Mouse (Mus musculus): ENCODE measurements around the gene Gigyf1. TPM values are rescaled to one million over a fixed set of nuclear protein-coding genes. Genes with fewer than 3 reads are reported as not detected.

Gigyf1 gene
- polyA plus RNA-seq (2014; fragmentation: Illumina TruSeq; extraction: RNeasy Lipid Tissue Mini Kit (QIAGEN cat#74804); ENCODE audit: insufficient read depth, low read depth, low replicate concordance) = 8.9 TPM

GRCm38 (mm10) chr5:137518436-137518835 lies at the start of gene Gigyf1:
Gene Gigyf1 (plus strand): TSS chr5:137518548.

GRCm38 (mm10) chr5:137476964-137477363 lies 41.4 kb upstream of the Gigyf1 start, which contains the start of gene Zan:
Gene Zan (minus strand): TSS chr5:137477064.

GRCm38 (mm10) chr5:137501709-137502666 lies 16.4 kb upstream of the Gigyf1 start, which contains the start of gene Pop7:
Gene Pop7 (minus strand): TSS chr5:137502518.

GRCm38 (mm10) chr5:137533117-137533827 lies 14.9 kb downstream of the Gigyf1 start, which contains the start of the genes Epo and Gnb2:
Gene Epo (minus strand): TSS chr5:137533242.
Gene Gnb2 (minus strand): TSS chr5:137533510.

GRCm38 (mm10) chr5:137553411-137553837 lies 35.1 kb downstream of the Gigyf1 start, which contains the start of gene Actl6b:
Gene Actl6b (plus strand): TSS chr5:137553517.

GRCm38 (mm10) chr5:137569665-137570064 lies 51.3 kb downstream of the Gigyf1 start, which contains the start of gene Tfr2:
Gene Tfr2 (plus strand): TSS chr5:137569840.

Other genes starting within 250 kb of the Gigyf1 start
- 0.51 TPM for gene Ache, start 231.0 kb upstream of the Gigyf1 start, polyA plus RNA-seq (2014; fragmentation: Illumina TruSeq; extraction: RNeasy Lipid Tissue Mini Kit (QIAGEN cat#74804); ENCODE audit: insufficient read depth, low read depth, low replicate concordance)
- 5.1 TPM for gene Ufsp1, start 223.9 kb upstream of the Gigyf1 start, polyA plus RNA-seq (2014; fragmentation: Illumina TruSeq; extraction: RNeasy Lipid Tissue Mini Kit (QIAGEN cat#74804); ENCODE audit: insufficient read depth, low read depth, low replicate concordance)
- 63.0 TPM for gene Srrt, start 210.9 kb upstream of the Gigyf1 start, polyA plus RNA-seq (2014; fragmentation: Illumina TruSeq; extraction: RNeasy Lipid Tissue Mini Kit (QIAGEN cat#74804); ENCODE audit: insufficient read depth, low read depth, low replicate concordance)
- gene Trip6, start 204.1 kb upstream of the Gigyf1 start, polyA plus RNA-seq (2014; fragmentation: Illumina TruSeq; extraction: RNeasy Lipid Tissue Mini Kit (QIAGEN cat#74804); ENCODE audit: insufficient read depth, low read depth, low replicate concordance) = 20.4 TPM
- 6.6 TPM for gene Slc12a9, start 185.0 kb upstream of the Gigyf1 start, polyA plus RNA-seq (2014; fragmentation: Illumina TruSeq; extraction: RNeasy Lipid Tissue Mini Kit (QIAGEN cat#74804); ENCODE audit: insufficient read depth, low read depth, low replicate concordance)
- 37.0 TPM for gene Ephb4, start 168.4 kb upstream of the Gigyf1 start, polyA plus RNA-seq (2014; fragmentation: Illumina TruSeq; extraction: RNeasy Lipid Tissue Mini Kit (QIAGEN cat#74804); ENCODE audit: insufficient read depth, low read depth, low replicate concordance)
- 0.04 TPM for gene Zan, start 41.5 kb upstream of the Gigyf1 start, polyA plus RNA-seq (2014; fragmentation: Illumina TruSeq; extraction: RNeasy Lipid Tissue Mini Kit (QIAGEN cat#74804); ENCODE audit: insufficient read depth, low read depth, low replicate concordance)
- gene Pop7, start 16.0 kb upstream of the Gigyf1 start, polyA plus RNA-seq (2014; fragmentation: Illumina TruSeq; extraction: RNeasy Lipid Tissue Mini Kit (QIAGEN cat#74804); ENCODE audit: insufficient read depth, low read depth, low replicate concordance) = 19.3 TPM
- not detected for gene Epo, start 14.7 kb downstream of the Gigyf1 start, polyA plus RNA-seq (2014; fragmentation: Illumina TruSeq; extraction: RNeasy Lipid Tissue Mini Kit (QIAGEN cat#74804); ENCODE audit: insufficient read depth, low read depth, low replicate concordance)
- 420 TPM for gene Gnb2, start 15.0 kb downstream of the Gigyf1 start, polyA plus RNA-seq (2014; fragmentation: Illumina TruSeq; extraction: RNeasy Lipid Tissue Mini Kit (QIAGEN cat#74804); ENCODE audit: insufficient read depth, low read depth, low replicate concordance)
- not detected for gene Actl6b, start 35.0 kb downstream of the Gigyf1 start, polyA plus RNA-seq (2014; fragmentation: Illumina TruSeq; extraction: RNeasy Lipid Tissue Mini Kit (QIAGEN cat#74804); ENCODE audit: insufficient read depth, low read depth, low replicate concordance)
- gene Tfr2, start 51.3 kb downstream of the Gigyf1 start, polyA plus RNA-seq (2014; fragmentation: Illumina TruSeq; extraction: RNeasy Lipid Tissue Mini Kit (QIAGEN cat#74804); ENCODE audit: insufficient read depth, low read depth, low replicate concordance) = not detected
- 19.9 TPM for gene Mospd3, start 82.5 kb downstream of the Gigyf1 start, polyA plus RNA-seq (2014; fragmentation: Illumina TruSeq; extraction: RNeasy Lipid Tissue Mini Kit (QIAGEN cat#74804); ENCODE audit: insufficient read depth, low read depth, low replicate concordance)
- gene Pcolce, start 95.2 kb downstream of the Gigyf1 start, polyA plus RNA-seq (2014; fragmentation: Illumina TruSeq; extraction: RNeasy Lipid Tissue Mini Kit (QIAGEN cat#74804); ENCODE audit: insufficient read depth, low read depth, low replicate concordance) = 121 TPM
- gene Fbxo24, start 110.5 kb downstream of the Gigyf1 start, polyA plus RNA-seq (2014; fragmentation: Illumina TruSeq; extraction: RNeasy Lipid Tissue Mini Kit (QIAGEN cat#74804); ENCODE audit: insufficient read depth, low read depth, low replicate concordance) = 1.0 TPM
- gene Lrch4, start 110.6 kb downstream of the Gigyf1 start, polyA plus RNA-seq (2014; fragmentation: Illumina TruSeq; extraction: RNeasy Lipid Tissue Mini Kit (QIAGEN cat#74804); ENCODE audit: insufficient read depth, low read depth, low replicate concordance) = 21.1 TPM
- 9.9 TPM for gene Gm20605, start 110.6 kb downstream of the Gigyf1 start, polyA plus RNA-seq (2014; fragmentation: Illumina TruSeq; extraction: RNeasy Lipid Tissue Mini Kit (QIAGEN cat#74804); ENCODE audit: insufficient read depth, low read depth, low replicate concordance)
- 19.7 TPM for gene Sap25, start 122.8 kb downstream of the Gigyf1 start, polyA plus RNA-seq (2014; fragmentation: Illumina TruSeq; extraction: RNeasy Lipid Tissue Mini Kit (QIAGEN cat#74804); ENCODE audit: insufficient read depth, low read depth, low replicate concordance)
- 2.0 TPM for gene Irs3, start 127.2 kb downstream of the Gigyf1 start, polyA plus RNA-seq (2014; fragmentation: Illumina TruSeq; extraction: RNeasy Lipid Tissue Mini Kit (QIAGEN cat#74804); ENCODE audit: insufficient read depth, low read depth, low replicate concordance)
- gene Agfg2, start 166.2 kb downstream of the Gigyf1 start, polyA plus RNA-seq (2014; fragmentation: Illumina TruSeq; extraction: RNeasy Lipid Tissue Mini Kit (QIAGEN cat#74804); ENCODE audit: insufficient read depth, low read depth, low replicate concordance) = 9.6 TPM
- gene Nyap1, start 223.1 kb downstream of the Gigyf1 start, polyA plus RNA-seq (2014; fragmentation: Illumina TruSeq; extraction: RNeasy Lipid Tissue Mini Kit (QIAGEN cat#74804); ENCODE audit: insufficient read depth, low read depth, low replicate concordance) = 0.86 TPM
- 50.7 TPM for gene Tsc22d4, start 227.2 kb downstream of the Gigyf1 start, polyA plus RNA-seq (2014; fragmentation: Illumina TruSeq; extraction: RNeasy Lipid Tissue Mini Kit (QIAGEN cat#74804); ENCODE audit: insufficient read depth, low read depth, low replicate concordance)

Data from lung, adult 10 weeks (tissue).